Mouse (Mus musculus): Measurements from ENCODE around the gene Pla1a.
"Not testable (repeated sequence)": the region's sequence is repeated elsewhere in the genome, so short reads cannot be mapped to it uniquely, and the experiment has no call there.

Gene Pla1a

DNA sequence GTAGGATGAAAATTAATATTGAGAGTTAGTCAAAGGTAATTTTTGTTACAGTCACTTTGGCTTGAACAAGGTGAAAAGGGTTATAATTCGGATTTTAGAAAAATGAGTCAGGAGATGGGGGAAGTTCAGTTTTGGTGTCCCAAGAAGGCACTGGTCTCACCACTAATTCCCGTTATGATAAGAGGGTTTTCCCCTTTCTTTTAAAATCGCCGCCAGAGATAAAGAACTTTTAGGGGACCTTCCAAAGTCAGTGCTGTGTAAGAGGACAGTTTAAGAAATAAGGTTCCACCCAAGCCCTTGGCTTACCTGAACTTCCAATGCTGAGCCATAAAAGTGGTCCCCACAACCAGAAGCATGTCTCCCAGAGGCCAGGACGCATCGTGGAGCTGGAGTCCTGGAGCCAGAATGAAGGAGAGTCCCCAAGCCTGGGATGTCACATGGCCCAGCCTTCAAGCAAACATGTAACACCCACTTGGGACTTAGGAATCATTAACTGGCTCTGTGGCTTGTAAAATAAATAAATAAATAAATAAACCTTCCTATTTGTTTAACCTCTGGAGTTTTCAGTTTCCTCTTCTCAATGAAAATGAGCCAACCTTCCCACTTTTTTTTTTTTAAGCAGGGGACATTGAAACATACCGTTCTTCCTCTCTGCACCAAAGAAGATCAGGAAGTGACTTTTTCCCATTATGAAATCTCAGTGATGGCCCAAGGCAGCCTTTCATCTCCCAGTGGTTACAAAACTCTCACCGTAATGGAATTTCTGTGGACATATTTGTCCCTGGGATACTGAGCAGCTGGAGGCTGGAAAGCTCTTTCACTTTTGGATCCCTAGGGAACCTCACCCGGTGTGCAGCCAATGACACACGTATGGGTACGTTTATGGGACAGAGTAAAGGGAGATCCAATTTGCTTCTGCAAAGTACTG is at the start of gene Pla1a:
Gene Pla1a, minus strand, starts transcription at position 648 of the 928 bp plus-strand sequence.
- DNase-seq (ENCODE audit: low spot score), result no peak

DNA sequence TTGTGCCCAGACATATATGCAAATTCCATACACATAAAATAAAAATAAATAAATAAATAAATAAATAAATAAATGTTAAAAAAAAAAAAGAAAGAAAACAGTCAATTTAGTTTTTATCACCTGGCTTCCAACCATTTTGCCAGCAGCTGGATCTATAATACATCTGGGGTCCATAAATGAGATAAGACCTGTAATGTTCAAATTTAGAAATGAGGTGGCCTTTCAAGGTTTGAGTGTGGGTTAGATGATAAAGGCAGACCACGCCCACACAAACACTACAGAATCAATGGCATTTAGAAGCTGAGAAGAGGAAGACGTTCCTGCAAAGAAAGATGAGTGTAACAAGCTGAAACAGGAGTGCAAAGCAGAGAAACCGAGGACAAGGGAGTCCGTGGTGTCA is 48.4 kb upstream of the Pla1a start:
- DNase-seq (ENCODE audit: low spot score), result no peak

DNA sequence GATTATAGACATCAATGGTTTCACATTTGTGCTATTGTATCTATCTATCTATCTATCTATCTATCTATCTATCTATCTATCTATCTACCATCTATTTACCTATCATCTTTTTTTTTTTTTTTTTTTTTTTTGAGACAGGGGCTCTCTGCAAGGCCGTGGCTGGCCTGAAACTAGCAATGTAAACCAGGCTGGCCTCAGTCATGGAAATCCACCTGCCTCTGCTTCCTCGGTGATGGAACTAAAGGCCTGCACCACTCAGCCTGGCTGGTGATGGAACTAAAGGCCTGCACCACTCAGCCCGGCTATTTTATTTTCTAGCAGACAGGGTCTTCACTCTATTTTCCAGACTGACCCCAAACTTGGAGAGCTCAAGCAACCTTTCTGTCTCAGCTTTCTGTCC is 45.4 kb upstream of the Pla1a start:
- DNase-seq (ENCODE audit: low spot score), result no peak

DNA sequence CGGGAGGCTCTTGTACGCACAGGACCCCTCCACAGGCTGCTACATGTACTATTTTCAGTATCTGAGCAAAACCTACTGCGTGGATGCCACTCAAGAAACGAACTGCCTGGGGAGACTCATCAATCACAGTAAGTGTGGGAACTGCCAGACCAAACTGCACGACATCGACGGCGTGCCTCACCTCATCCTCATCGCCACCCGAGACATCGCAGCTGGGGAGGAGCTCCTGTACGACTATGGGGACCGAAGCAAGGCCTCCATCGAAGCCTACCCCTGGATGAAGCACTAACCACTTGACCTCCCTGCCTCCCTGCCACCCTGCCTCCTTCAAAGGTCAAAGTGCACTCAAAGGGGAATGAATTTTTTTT is 44.3 kb upstream of the Pla1a start:
- not testable (repeated sequence) for DNase-seq (ENCODE audit: low spot score)

DNA sequence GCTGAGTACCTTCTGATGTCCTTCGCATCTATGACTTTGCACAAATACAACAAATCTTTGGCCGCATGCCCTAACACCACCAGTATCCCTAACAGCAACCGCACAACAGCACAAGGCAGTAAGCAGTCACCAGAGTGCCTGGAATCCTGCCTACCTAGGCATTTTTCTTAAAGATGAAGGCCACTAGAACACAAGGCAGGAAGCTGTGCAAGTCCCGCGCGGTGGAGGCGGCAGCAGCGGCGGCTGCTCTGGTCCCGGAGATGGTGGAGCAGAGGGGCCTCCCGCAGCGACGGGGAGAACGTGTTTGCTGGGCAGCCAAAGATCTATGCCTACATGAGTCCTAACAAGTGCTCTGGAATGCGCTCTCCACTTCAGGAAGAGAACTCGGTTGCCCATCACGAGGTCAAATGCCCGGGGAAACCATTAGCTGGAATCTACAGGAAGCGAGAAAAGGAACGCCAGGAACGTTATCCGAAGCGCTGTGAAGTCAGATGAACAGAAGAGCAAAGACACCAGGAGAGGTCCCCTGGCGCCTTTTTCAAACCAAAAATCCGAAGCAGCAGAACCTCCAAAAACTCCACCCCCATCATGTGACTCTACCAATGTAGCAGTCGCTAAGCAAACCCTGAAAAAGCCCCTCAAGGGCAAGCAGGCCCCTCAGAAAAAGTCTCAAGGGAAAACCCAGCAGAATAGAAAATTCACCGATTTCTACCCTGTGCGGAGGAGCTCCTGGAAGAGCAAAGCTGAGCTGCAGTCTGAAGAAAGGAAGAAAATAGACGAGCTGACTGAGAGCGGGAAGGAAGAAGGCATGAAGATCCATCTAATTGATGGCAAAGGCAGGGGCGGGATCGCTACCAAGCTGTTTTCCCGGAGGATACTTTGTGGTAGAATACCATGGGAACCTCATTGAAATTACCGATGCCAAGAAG is 43.6 kb upstream of the Pla1a start:
- DNase-seq (ENCODE audit: low spot score), result no peak

DNA sequence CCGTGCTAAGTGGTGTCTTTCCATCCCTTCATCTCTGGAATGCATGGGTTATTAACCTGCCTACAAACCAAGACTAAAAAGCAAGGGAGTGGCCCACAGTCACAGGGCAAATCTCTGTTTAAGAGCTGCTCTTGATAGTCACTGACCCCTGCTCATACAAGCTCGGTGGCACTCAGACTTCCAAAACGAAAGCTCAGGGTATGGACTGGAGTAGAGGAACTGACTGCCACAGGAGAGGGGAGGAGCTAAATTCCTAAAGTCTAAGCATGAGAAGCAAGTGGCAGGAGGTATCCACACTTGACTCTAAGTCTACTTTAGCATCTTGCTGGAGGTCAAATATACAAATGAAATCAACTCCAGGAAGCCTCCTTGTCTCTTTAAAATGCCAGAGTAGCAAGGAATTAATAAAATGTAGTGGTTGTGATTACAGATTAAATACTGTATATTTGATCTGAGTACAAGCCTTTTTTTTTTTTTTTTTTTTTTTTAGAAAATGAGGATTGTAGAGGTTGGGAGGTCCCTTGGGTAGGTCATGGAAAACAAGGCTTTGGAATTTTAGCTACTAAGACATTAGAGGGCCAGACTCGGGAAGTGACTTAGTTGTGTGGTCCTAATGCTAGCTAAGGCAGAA is 42.9 kb upstream of the Pla1a start:
- DNase-seq (ENCODE audit: low spot score), result no peak

DNA sequence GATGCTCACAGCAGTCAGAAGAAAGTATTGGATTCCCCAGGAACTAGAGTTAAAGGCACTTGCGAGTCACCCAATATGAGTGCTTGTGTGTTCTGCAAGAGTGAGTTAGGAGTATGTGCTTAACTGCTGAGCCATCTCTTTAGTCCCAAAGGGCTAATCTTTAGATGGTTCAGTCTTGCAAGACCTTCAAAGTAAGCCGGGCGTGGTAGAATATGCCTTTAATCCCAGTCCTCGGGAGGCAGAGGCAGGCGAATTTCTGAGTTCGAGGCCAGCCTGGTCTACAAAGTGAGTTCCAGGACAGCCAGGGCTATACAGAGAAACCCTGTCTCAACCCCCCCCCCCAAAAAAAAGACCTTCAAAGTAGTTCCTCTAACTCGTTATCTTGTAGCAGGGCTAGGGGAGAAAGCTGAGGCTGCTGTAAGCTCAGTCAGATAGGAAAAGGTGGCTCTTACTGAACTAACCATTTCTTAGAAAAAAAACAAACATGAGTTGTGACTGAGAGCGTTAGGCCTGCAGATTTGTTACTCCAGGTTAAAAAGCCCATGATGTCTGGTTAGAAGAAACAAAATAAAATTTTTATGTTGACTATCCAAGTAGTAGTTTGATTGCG is 41.8 kb upstream of the Pla1a start:
- DNase-seq (ENCODE audit: low spot score), result no peak

DNA sequence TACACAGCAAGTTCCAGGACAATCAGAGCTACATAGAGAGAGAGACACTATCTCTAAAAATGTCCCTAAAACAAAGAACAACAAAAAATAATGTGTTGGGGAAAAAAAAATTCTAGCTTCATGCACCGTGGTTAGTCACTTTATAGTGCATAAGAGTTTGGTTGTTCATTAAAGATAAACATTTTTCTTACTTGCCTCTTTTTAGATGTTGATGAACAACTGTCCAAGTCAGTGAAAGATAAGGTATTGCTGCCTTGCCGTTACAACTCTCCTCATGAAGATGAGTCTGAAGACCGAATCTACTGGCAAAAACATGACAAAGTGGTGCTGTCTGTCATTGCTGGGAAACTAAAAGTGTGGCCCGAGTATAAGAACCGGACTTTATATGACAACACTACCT is 40.7 kb upstream of the Pla1a start:
- no peak for DNase-seq (ENCODE audit: low spot score)

DNA sequence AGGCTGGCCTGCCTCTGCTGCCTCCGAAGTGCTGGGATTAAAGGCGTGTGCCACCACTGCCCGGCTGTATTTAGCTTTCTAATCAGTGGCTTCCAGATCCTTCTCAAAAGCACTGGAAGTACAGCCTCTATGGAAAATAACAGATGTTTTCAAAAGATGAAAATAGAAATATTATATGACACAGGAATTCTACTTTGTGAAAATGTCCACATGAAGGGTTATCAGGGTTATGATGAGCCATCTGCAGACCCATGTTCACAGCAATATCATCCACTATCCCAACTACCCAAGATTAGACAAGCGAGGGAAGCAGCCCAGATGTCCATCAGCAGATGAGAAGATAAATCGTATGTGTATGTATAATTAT is 39.5 kb upstream of the Pla1a start:
- no peak for DNase-seq (ENCODE audit: low spot score)

DNA sequence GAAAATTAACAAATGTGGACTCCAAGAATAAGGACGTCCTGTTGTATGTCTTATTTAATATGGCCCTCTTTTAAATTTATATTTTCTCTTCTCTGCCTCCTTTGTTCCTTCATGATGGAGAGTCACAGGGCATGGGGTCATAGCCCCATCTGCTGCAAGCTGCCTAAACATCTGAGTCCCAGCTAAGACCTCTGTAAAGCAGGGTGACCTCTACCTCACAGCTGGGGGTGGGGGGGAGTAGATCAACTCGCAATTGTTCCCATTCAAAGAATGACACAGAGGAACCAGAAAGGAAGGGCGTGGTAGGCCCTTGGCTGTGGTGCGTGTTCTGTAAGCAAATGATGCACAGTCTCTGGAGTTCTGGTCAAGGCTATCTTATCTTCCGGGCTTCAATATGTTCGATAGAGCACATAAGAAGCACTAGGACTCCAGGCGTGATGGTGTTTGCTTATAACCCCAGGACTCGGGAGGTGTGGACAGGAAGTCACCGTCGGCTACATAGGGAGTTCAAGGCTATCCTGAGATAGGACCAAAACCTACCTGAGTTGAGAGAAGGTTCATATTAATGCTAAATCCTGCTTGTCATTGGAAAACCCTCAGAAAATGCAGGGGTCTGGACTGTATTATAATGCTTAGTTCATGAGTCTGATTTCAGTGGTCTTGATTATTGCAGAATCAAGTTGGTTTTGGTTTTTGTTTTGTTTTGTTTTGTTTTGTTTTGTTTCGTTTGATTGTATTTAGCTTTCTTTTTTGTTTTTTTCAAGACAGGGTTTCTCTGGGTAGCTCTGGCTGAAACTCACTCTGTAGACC is 39.0 kb upstream of the Pla1a start:
- DNase-seq (ENCODE audit: low spot score), result no peak

DNA sequence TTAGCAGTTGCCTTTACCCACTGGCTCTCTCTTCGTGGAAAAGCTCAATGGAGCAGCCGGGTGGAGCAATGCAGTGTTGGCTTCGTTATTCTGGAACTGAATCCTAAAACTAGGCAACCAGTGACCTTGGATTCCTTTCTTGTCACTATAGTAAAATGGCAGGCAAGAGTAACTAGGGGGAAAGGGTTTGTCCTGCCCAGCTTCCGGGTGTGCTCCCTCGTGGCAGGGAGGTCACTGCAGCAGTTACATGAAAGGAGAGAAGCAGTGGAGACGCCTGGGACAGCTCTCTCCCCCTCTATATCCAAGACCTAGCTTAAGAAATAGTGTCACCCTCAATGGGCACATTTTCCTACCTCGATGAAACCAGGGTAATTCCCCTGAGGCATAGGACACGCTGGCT is 36.5 kb upstream of the Pla1a start:
- DNase-seq (ENCODE audit: low spot score), result no peak

DNA sequence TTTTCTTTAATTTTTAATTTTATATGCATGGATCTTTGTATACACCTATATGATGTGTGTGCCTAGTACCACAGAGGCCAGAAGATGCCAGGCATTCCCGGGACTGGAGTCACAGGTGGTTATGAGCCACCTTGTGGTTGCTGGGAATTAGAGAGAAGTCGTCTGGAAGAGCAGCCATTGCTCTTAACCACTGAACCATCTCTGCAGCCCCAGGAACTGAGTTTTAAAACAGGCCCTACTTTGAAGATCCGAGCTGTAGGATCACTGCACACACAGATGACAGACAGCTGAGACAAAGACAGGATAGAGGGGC is 35.7 kb upstream of the Pla1a start:
- no peak for DNase-seq (ENCODE audit: low spot score)

DNA sequence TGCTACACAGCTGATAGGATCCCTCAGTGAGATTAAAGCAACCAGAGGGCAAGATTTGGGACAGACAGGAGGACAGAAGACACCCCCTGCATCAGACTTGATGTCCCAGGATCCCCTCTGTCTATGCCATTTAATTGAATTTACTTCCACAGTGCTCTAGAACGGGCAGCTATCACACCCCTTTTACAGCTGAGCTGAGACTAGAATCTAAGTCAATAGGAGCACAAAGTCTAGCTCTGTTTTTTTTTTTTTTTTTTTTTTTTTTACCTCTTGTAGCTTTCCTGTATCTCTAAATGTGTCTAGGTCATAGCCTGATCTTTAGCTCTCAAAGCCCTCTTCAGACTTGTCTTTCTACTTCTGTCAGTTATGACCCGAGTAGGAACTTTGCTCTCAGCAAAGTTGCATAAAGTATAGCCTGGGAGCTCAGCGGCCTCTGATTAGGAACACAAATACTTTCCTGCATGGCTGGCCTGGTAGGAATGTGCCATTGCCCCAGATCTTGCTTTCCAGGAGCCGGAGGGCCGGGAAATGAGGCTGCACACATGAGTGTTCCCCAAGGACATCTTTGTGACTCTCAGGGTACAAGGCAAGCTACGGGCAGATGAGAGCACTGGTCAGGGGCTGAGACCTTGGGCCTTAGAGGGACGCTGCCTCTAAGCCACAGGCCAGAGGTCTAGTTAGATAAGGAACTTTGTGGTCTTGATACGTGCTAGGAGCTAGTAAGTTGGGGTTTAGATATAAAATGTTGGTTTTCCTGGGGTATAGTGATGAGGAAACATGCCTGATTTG is 35.2 kb upstream of the Pla1a start:
- DNase-seq (ENCODE audit: low spot score), result no peak

DNA sequence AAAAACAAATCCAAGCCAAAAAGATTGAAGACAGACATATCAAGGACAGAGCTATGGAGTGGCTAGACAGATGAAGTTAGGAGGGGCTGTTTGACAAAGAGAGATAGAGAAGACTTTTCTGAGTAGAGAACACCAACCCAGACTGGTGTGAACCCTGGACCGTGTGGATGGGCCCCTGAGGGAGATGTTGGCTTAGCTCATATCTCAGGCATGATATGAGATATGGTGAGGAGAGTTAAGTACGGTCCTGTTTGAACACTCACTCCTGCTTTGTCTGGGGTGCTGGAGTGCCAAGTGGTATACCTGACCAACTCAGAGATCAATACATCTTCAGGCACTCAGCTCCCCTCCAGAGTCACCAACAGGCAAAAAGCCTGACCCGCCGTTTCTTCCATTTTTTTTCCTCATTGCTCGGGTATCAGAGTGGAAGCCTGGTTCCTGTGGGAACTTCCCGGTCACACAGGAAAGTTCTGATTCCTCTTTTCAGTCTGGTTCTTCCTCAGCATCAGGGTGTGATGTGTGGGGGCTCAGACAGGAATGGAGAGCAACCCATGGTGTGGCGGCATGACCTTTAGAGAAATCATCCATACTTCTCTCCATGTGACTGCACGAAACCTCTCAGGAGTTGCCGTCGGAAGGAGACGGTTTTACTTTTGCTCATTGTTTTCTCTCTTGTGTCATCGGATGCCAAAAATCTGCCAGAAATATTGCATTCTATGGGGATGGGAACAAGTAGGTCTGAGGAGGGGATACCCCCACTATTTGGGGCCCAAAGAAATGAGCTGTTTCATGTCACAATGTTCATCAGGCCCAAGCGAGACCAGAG is 34.4 kb upstream of the Pla1a start:
- no peak for DNase-seq (ENCODE audit: low spot score)

DNA sequence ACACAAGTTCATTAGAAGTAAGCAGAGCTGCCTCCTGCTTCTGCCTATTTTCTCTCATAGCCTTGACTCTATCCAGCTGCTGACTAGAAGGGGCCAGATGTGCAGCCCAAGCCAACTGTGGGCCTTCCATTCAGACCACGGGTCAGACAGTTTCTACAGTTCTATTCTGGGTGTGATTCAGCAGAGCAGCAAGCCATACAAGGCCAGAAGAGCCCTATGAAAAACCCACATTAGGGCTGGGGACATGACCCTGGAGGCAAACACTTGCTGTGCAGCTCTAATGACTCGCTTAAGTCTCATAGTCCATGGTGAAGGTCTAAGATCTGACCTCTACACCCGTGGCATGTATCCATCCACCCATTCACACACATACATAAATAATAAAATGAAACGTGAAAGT is 33.1 kb upstream of the Pla1a start:
- DNase-seq (ENCODE audit: low spot score), result no peak

DNA sequence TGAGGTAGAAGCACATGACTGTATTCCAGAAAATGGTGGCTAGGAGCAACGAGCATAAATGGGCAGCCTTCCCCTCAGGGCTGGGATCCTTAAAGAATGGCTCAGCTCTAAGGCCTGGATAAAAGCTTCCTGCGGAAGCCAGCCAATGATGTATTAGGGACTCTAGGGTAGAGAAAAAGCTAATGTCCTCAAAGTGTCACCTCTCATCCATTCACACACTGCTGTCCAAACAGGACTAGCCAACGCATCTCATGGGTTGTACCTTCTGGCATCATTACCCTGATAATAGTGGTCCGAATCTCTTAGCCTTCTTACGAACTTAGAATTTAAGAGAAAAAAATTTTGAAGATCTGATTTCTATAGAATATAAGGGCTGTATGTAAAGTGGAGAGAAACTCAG is 30.4 kb upstream of the Pla1a start:
- no peak for DNase-seq (ENCODE audit: low spot score)

DNA sequence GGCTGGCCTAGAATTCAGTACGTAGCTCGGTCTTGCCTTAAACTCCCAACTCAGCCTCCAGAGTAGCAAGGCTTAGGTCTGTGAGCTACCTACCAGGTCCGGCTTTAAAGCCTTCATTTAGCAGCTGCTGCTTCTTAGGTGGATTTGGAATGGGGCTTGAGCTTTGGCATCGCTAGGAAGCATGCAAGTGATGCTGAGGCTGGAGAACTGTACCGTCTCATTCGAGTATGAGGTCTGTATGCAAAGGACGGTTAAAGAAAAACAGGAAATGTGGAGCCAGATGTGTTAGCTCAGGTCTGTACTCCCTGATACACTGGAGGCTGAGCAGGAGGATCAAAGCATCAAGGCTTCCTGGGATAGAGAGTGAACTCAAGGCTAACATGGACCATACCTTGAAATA is 29.2 kb upstream of the Pla1a start:
- no peak for DNase-seq (ENCODE audit: low spot score)

DNA sequence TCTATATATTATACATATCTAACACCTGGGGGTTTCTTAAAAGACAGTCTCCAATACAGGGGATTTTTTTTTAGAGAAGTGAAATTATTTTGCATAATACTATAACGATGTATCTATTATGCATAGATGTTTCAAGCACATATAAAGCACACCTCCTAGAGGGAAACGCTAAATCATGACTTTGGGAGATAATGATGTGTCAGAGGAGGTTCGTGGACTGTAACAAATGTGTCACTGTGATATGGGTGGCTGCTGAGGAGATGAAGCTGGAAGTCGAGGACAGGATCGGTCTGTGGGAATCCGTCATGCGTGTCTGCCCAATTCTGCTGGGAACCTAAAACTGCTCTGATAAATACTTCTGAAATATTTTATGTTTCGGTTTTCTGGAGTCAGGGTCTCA is 28.8 kb upstream of the Pla1a start:
- no peak for DNase-seq (ENCODE audit: low spot score)

DNA sequence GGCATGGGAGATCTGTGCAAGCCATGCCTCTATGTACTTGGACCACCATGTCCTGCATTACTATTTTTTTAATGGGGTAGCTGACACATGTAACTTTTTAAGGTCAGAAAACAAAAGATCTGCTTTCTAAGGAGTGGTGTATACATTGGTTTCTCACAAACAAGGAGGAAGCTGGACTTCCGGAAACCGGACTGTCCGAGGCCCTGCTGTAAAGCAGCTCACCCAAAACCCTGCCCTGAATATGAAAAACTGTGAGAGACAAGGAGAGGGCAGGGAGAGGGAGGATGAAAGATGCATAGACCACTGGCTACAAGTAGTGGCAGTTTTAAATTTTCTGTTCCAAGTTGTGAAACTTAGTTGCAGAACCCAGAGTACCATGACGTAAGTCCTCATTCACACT is 27.0 kb upstream of the Pla1a start:
- no peak for DNase-seq (ENCODE audit: low spot score)
